Mouse (Mus musculus) small intestine, adult 2 months (tissue): ENCODE measurements around the gene Slc9c1.

Source experiments
- CTCF ChIP-seq: fragments of 200-500 bp; IDR thresholded peaks from 2 replicates; pipeline ENCODE4 v1.5.1; 2012; ENCODE audit warnings: low read depth, mild to moderate bottlenecking, control low read depth, inconsistent platforms, low read length, moderate library complexity, mixed read lengths; ENCODE audit not compliant: insufficient replicate concordance, insufficient read length; ENCODE audit errors: extremely low read depth
- POLR2A ChIP-seq: fragments of 200-500 bp; IDR thresholded peaks from 2 replicates; pipeline ENCODE4 v1.6.1; 2012; ENCODE audit warnings: low read depth, mild to moderate bottlenecking, control low read depth, inconsistent platforms, low read length, moderate library complexity

GRCm38 (mm10) chr16:45547982-45548381 lies 12.9 kb downstream of the Slc9c1 start:
- TF ChIP-seq CTCF (no peak), POLR2A (no peak)
